Mouse (Mus musculus) small intestine, adult 2 months (tissue): ENCODE results near the gene Skint3.

ENCODE experiments used
- CTCF ChIP-seq: fragments of 200-500 bp; IDR thresholded peaks from 2 replicates; pipeline ENCODE4 v1.5.1; 2012; ENCODE audit warnings: low read depth, mild to moderate bottlenecking, control low read depth, inconsistent platforms, low read length, moderate library complexity, mixed read lengths; ENCODE audit not compliant: insufficient replicate concordance, insufficient read length; ENCODE audit errors: extremely low read depth
- POLR2A ChIP-seq: fragments of 200-500 bp; IDR thresholded peaks from 2 replicates; pipeline ENCODE4 v1.6.1; 2012; ENCODE audit warnings: low read depth, mild to moderate bottlenecking, control low read depth, inconsistent platforms, low read length, moderate library complexity

DNA sequence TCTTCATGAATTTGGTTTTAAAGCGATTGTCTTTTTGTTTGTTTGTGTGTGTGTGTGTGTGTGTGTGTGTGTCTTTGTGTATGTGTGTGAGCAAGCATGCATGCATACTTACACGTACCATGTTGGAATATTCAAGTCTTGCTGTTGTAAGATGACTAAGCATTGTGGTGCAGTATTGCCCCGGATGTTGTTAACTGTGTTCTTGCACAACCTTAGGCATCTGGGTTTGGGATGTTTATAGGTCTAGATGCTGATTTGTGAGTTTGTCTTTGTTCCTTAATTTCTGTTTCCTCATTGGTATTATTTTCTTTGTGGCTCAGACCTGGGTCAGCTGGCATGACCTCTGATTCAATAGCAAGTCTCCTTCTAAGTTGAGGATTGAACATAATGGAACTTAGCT lies 11.9 kb downstream of the Skint3 start:
- TF ChIP-seq CTCF (no peak), POLR2A (no peak)
